Mouse (Mus musculus): Measurements from ENCODE around the gene Shld2.

DNA sequence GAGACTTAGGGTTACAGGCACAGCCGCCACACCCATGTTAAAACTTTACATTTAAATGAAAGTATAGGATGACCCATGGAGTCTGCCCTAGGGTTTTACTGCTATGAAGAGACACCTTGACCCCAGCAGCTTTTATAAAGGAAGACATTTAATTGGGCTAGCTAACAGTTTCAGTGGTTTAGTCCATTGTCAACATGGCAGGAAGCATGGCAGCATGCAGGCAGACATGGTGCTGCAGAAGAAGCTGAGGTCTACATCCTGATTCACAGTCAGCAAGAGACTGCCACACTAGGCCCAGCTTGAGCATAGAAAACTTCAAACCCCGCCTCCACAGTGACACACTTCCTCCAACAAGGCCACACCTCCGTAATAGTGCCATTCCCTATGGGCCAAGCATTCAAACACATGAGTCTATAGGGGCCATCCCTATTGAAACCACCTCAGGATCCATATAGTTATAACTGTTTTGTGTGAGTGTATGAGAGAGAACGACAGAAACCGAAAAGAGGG, 13.3 kb upstream of the Shld2 start:
- TF ChIP-seq EP300 (IDR thresholded peaks at IDR 0.05; ENCODE audit: low read depth) (no peak), CTCF (IDR thresholded peaks at IDR 0.05; ENCODE audit: low read depth) (no peak)

All from liver, postnatal 0 days (tissue).